Mouse (Mus musculus): ENCODE results near the gene Hist1h2bc.

DNA sequence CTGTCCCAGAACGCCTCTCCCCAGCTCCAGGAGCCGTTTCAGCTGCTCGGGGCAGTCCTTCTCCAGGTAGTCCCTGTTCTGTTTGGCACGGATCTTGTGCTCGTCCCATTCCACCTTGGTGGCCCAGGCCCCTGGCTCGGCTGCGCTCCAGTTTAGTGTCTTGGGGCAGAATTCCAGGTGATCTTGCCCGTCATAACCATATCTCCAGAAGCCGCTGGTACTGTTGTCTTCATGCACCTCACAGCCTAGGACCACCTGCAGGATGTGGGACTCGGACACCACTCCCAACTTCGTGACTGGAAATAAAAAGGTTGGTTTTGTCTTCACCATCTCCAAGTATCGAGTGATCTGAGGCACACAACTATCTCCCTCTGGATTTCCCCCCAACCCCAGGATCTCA lies 22.8 kb downstream of the Hist1h2bc start:
- TF ChIP-seq CTCF (IDR thresholded peaks at IDR 0.05; ENCODE audit: borderline replicate concordance, insufficient read depth, low read length) (no peak), POLR2A (IDR thresholded peaks at IDR 0.05; ENCODE audit: low read depth, low read length) (no peak)

Data from embryonic fibroblast, embryonic 13.5 days (primary cell).